Mouse (Mus musculus): ENCODE results near the gene Gm20708.

- no peak for TF ChIP-seq POLR2A (IDR thresholded peaks at IDR 0.05; ENCODE audit: low read depth, low read length)
- no peak for TF ChIP-seq CTCF (IDR thresholded peaks at IDR 0.05; ENCODE audit: extremely low read depth, insufficient read depth, insufficient read length, insufficient replicate concordance)
Measured at GRCm38 (mm10) chr11:117886000-117886399, 76.5 kb downstream of the Gm20708 start.

All from spleen, adult 2 months (tissue).